Mouse (Mus musculus): Measurements from ENCODE around the gene Lrrc43.

DNA sequence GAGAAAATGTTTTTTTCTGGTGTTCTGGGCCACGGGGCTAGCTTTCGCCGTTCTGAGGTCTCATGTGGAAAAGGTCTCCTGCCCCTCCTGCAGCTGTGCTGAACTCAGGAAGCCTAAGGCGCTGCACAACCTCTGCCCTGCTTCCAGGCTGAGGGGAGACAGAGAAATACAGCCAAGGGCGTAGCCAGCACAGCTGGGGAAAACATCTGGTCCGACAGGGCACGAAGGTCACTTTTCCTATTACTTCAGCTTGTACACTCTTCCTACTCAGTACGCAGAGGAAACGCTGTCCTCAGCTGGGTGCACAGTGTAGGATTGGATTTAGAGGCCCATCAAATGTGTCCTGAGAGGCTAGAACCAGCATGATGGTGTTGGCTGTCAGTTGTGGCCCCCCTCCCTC lies 830 bp downstream of the Lrrc43 start:
- TF ChIP-seq CTCF (IDR thresholded peaks at IDR 0.05; ENCODE audit: low read depth, low read length) (no peak), POLR2AphosphoS5 (IDR thresholded peaks at IDR 0.05; ENCODE audit: insufficient replicate concordance, low read depth, low read length) (no peak), TAL1 (conservative IDR thresholded peaks at IDR 0.05; ENCODE audit: low read depth, low read length) (no peak), GATA1 (IDR thresholded peaks at IDR 0.05; ENCODE audit: borderline replicate concordance, low read length) (no peak)
